14 mouse cellular contexts compared by ENCODE assay signal in genomic region chr6:31371140-31371539, GRCm38 (mm10). TPM values are rescaled to one million over a fixed set of nuclear protein-coding genes. Genes with fewer than 3 reads are reported as not detected.
DNase-seq lines count a peak whose midpoint lies in the region; ATAC-seq and TF ChIP-seq lines count a peak whose summit lies in the region.
"Had no signal": no experiment of that assay in that cellular context is flagged by ENCODE, and none has a peak within 500 bp of the region (broad histone marks: within the 10 kb centered on the region; RNA-seq: fewer than 3 reads in every experiment).

No protein-coding gene starts in this region.

- no peaks in the 10 kb centered on the region for H3K27me3 ChIP-seq in heart, embryonic 11.5 days (ENCODE audit: control insufficient read depth, insufficient read depth, low read length)
- H3K27me3 ChIP-seq in heart, postnatal 0 days (ENCODE audit: control insufficient read depth, insufficient read depth, low read length), result no peaks in the 10 kb centered on the region
- H3K27me3 ChIP-seq in lung, postnatal 0 days (replicated peaks; ENCODE audit: insufficient read depth, low read length), result no peaks in the 10 kb centered on the region
- no peaks in the 10 kb centered on the region for H3K27me3 ChIP-seq in midbrain, embryonic 13.5 days
- no peaks in the 10 kb centered on the region for H3K27me3 ChIP-seq in intestine, embryonic 16.5 days (replicated peaks; ENCODE audit: control insufficient read depth, insufficient read depth, low read length)
- H3K27me3 ChIP-seq: CH12.LX; limb, embryonic 12.5 days; neural tube, embryonic 13.5 days had no signal

- H3K4me2 ChIP-seq in heart, embryonic 11.5 days, result no peak overlapping the region
- no peak overlapping the region for H3K4me2 ChIP-seq in heart, postnatal 0 days (ENCODE audit: low read depth, low read length)
- no peak overlapping the region for H3K4me2 ChIP-seq in lung, postnatal 0 days (replicated peaks; ENCODE audit: low read depth, low read length)
- no peak overlapping the region for H3K4me2 ChIP-seq in midbrain, embryonic 13.5 days (replicated peaks)
- H3K4me2 ChIP-seq in intestine, embryonic 16.5 days (ENCODE audit: low read depth, low read length), result no peak overlapping the region
- H3K4me2 ChIP-seq: limb, embryonic 12.5 days; neural tube, embryonic 13.5 days had no signal

- TF ChIP-seq EP300 in heart, postnatal 0 days (IDR thresholded peaks at IDR 0.05; ENCODE audit: low read depth), result no peak
- TF ChIP-seq EP300 in lung, postnatal 0 days (IDR thresholded peaks at IDR 0.05), result no peak

- H3K9ac ChIP-seq in heart, embryonic 11.5 days (ENCODE audit: low read depth, low read length), result no peak overlapping the region
- H3K9ac ChIP-seq in heart, postnatal 0 days (replicated peaks; ENCODE audit: low read depth, low read length), result no peak overlapping the region
- no peak overlapping the region for H3K9ac ChIP-seq in lung, postnatal 0 days (replicated peaks; ENCODE audit: low read depth)
- H3K9ac ChIP-seq in midbrain, embryonic 13.5 days (replicated peaks), result no peak overlapping the region
- H3K9ac ChIP-seq in intestine, embryonic 16.5 days (ENCODE audit: low read depth, low read length), result no peak overlapping the region
- H3K9ac ChIP-seq: forebrain, postnatal 0 days; limb, embryonic 12.5 days; neural tube, embryonic 13.5 days had no signal

- no peak overlapping the region for H3K4me3 ChIP-seq in heart, embryonic 11.5 days (ENCODE audit: low read depth, low read length)
- H3K4me3 ChIP-seq in heart, postnatal 0 days (ENCODE audit: low read depth, low read length), result no peak overlapping the region
- no peak overlapping the region for H3K4me3 ChIP-seq in lung, postnatal 0 days (ENCODE audit: low read depth, low read length)
- no peak overlapping the region for H3K4me3 ChIP-seq in midbrain, embryonic 13.5 days (replicated peaks)
- no peak overlapping the region for H3K4me3 ChIP-seq in intestine, embryonic 16.5 days (ENCODE audit: low read length)
- H3K4me3 ChIP-seq: embryonic facial prominence, embryonic 10.5 days; limb, embryonic 12.5 days; megakaryocyte, embryonic 14.5 days; neural tube, embryonic 13.5 days had no signal

- no peaks in the 10 kb centered on the region for H3K36me3 ChIP-seq in heart, embryonic 11.5 days (ENCODE audit: control insufficient read depth, insufficient read depth, low read length)
- H3K36me3 ChIP-seq in heart, postnatal 0 days (replicated peaks; ENCODE audit: control insufficient read depth, insufficient read depth, low read length), result no peaks in the 10 kb centered on the region
- no peaks in the 10 kb centered on the region for H3K36me3 ChIP-seq in lung, postnatal 0 days (ENCODE audit: insufficient read depth, low read length)
- no peaks in the 10 kb centered on the region for H3K36me3 ChIP-seq in midbrain, embryonic 13.5 days
- no peaks in the 10 kb centered on the region for H3K36me3 ChIP-seq in intestine, embryonic 16.5 days (ENCODE audit: control insufficient read depth, insufficient read depth, low read length)
- H3K36me3 ChIP-seq: embryonic facial prominence, embryonic 10.5 days; limb, embryonic 12.5 days; neural tube, embryonic 13.5 days had no signal

- no peak for ATAC-seq in heart, embryonic 11.5 days (replicated peaks; ENCODE audit: insufficient number of reproducible peaks, low FRiP score, low TSS enrichment)
- peak; percentile 78 for ATAC-seq in heart, postnatal 0 days (ENCODE audit: insufficient read depth, low read depth)
- peak; percentile 85 for ATAC-seq in lung, postnatal 0 days
- ATAC-seq in midbrain, embryonic 13.5 days, result no peak
- no peak for ATAC-seq in intestine, embryonic 16.5 days
- ATAC-seq: forebrain, postnatal 0 days had no signal

- H3K4me1 ChIP-seq in heart, embryonic 11.5 days (ENCODE audit: control insufficient read depth, insufficient read depth, low read length), result peaks cover 9% of the 10 kb centered on the region; the same call in 1 of the 2 replicates
- H3K4me1 ChIP-seq in heart, postnatal 0 days (ENCODE audit: control insufficient read depth, insufficient read depth), result peaks cover 26% of the 10 kb centered on the region
- no peaks in the 10 kb centered on the region for H3K4me1 ChIP-seq in lung, postnatal 0 days (ENCODE audit: insufficient read depth, low read depth, low read length)
- H3K4me1 ChIP-seq in midbrain, embryonic 13.5 days (replicated peaks), result 0 out of 2 replicates have a peak, but pooled peaks cover 4% of the 10 kb centered on the region
- 0 out of 2 replicates have a peak, but pooled peaks cover 4% of the 10 kb centered on the region for H3K4me1 ChIP-seq in intestine, embryonic 16.5 days (ENCODE audit: control insufficient read depth, insufficient read depth, low read length)
- H3K4me1 ChIP-seq: neural tube, embryonic 13.5 days had no signal

- DNase-seq in heart, adult 11 months, result peak; percentile 97
- peak; percentile 91 for DNase-seq in R1 (ENCODE audit: low read depth, low spot score)
- DNase-seq in heart, postnatal 0 days (ENCODE audit: low spot score), result peak; percentile 65
- peak; percentile 72 for DNase-seq in lung, postnatal 0 days (ENCODE audit: low spot score)
- no peak for DNase-seq in frontal cortex, postnatal 10 days (ENCODE audit: low spot score in 2 of 2)
- DNase-seq: forebrain, postnatal 0 days had no signal

- WGBS in heart, embryonic 11.5 days (ENCODE audit: insufficient replicate concordance), result 73% methylated on average over 3 of the region's 3 CpGs
- WGBS in heart, postnatal 0 days, result 25% methylated on average over 3 of the region's 3 CpGs
- 48% methylated on average over 3 of the region's 3 CpGs for WGBS in lung, postnatal 0 days
- WGBS in midbrain, embryonic 13.5 days, result 87% methylated on average over 3 of the region's 3 CpGs
- WGBS in intestine, embryonic 16.5 days, result 85% methylated on average over 3 of the region's 3 CpGs

- no peaks in the 10 kb centered on the region for H3K9me3 ChIP-seq in heart, embryonic 11.5 days (replicated peaks; ENCODE audit: control insufficient read depth, low read length)
- no peaks in the 10 kb centered on the region for H3K9me3 ChIP-seq in heart, postnatal 0 days (replicated peaks; ENCODE audit: control insufficient read depth, low read length)
- H3K9me3 ChIP-seq in lung, postnatal 0 days (ENCODE audit: low read length), result no peaks in the 10 kb centered on the region
- H3K9me3 ChIP-seq in midbrain, embryonic 13.5 days, result no peaks in the 10 kb centered on the region
- H3K9me3 ChIP-seq in intestine, embryonic 16.5 days (ENCODE audit: control insufficient read depth, low read length), result no peaks in the 10 kb centered on the region
- H3K9me3 ChIP-seq: embryonic facial prominence, embryonic 10.5 days; limb, embryonic 12.5 days; megakaryocyte, embryonic 14.5 days; neural tube, embryonic 13.5 days had no signal

- H3K27ac ChIP-seq in heart, embryonic 11.5 days (ENCODE audit: low read depth, low read length), result no peak overlapping the region
- peak overlapping the region; percentile 83 for H3K27ac ChIP-seq in heart, postnatal 0 days (ENCODE audit: low read depth)
- H3K27ac ChIP-seq in lung, postnatal 0 days (ENCODE audit: low read length), result peak overlapping the region; percentile 82
- H3K27ac ChIP-seq in midbrain, embryonic 13.5 days, result no peak overlapping the region
- no peak overlapping the region for H3K27ac ChIP-seq in intestine, embryonic 16.5 days (ENCODE audit: low read length)
- H3K27ac ChIP-seq: limb, embryonic 12.5 days; neural tube, embryonic 13.5 days had no signal

- no peak for TF ChIP-seq CTCF in heart, postnatal 0 days (IDR thresholded peaks at IDR 0.05; ENCODE audit: low read depth)
- no peak for TF ChIP-seq CTCF in lung, postnatal 0 days (IDR thresholded peaks at IDR 0.05)

RNA-seq across cellular contexts. Expression of gene Mkln1, which starts 27.4 kb away (rescaled TPM):
- polyA plus RNA-seq in heart, embryonic 11.5 days (2014; fragmentation: Nextera tagmentation; extraction: Ambion mirVana), result 220 and 227 TPM in 2 replicates
- 79.9 and 113 TPM in 2 replicates for total RNA-seq in heart, postnatal 0 days (2014; rRNA removed; ENCODE audit: low replicate concordance)
- polyA plus RNA-seq in heart, postnatal 0 days (2015; fragmentation: Nextera tagmentation; extraction: Ambion mirVana), result 203 and 217 TPM in 2 replicates
- polyA plus RNA-seq in lung, postnatal 0 days (2015; fragmentation: Nextera tagmentation; extraction: Ambion mirVana), result 127 and 144 TPM in 2 replicates
- 155 and 167 TPM in 2 replicates for polyA plus RNA-seq in midbrain, embryonic 13.5 days (2015; fragmentation: Nextera tagmentation; extraction: Ambion mirVana)
- polyA plus RNA-seq in intestine, embryonic 16.5 days (2015; fragmentation: Nextera tagmentation; extraction: Ambion mirVana), result 168 and 174 TPM in 2 replicates

Comparison
In these comparisons a context has a peak if more than half of its experiments do, and no peak if none do; other contexts are left out.
1. ATAC-seq: peak in heart, postnatal 0 days (single experiment) and lung, postnatal 0 days (single experiment); none in heart, embryonic 11.5 days (single experiment), midbrain, embryonic 13.5 days (single experiment) and intestine, embryonic 16.5 days (single experiment).
2. H3K27ac ChIP-seq: peak in heart, postnatal 0 days (single experiment) and lung, postnatal 0 days (single experiment); none in heart, embryonic 11.5 days (single experiment), midbrain, embryonic 13.5 days (single experiment) and intestine, embryonic 16.5 days (single experiment).
3. DNase-seq: peak in heart, adult 11 months (single experiment), R1 (single experiment), heart, postnatal 0 days (single experiment) and lung, postnatal 0 days (single experiment); none in frontal cortex, postnatal 10 days (0 of 2).